Mouse (Mus musculus): ENCODE measurements around the gene Banp. TPM values are rescaled to one million over a fixed set of nuclear protein-coding genes. Genes with fewer than 3 reads are reported as not detected.

The Banp gene
- total and polyA plus RNA-seq, 3 experiments = 13.1 to 26.9 (median 17.9) TPM

DNA sequence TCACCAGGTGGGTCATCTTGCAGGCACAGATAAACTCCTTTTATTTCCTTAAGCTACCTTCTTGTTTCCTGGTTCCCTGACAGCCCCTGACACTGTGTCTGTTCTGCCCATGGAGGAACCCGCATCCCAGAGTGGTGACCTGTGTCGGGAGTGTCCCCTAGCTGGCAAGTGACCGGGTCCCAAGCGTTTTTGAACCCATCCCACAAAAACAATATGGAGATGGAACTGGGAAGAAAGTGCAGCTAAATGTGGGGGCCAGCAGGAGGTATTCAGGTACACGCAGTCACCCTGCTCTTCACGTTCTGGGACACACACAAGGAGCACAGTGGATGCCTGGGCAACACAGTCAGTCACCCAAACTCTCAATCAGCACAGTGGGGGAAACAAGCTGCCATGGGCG lies 3.2 kb upstream of the Banp start:
- Histone ChIP-seq H3K36me3 (ENCODE audit: control insufficient read depth, insufficient read depth, low read length) (no peaks in the 10 kb centered on the region), H3K9ac (ENCODE audit: low read depth, low read length) (no peak overlapping the region), H3K4me3 (no peak overlapping the region), H3K27ac (no peak overlapping the region), H3K27me3 (ENCODE audit: control insufficient read depth, insufficient read depth, low read length) (no peaks in the 10 kb centered on the region), H3K79me2 (replicated peaks; ENCODE audit: control insufficient read depth, insufficient read depth, low read length) (no peaks in the 10 kb centered on the region), H3K4me1 (ENCODE audit: control insufficient read depth, insufficient read depth, low read length) (peaks cover 10% of the 10 kb centered on the region)
- intact Hi-C loops (cut with DNase I) = no loop called here
- WGBS = 91% methylated on average over 7 of the region's 7 CpGs
- DNase-seq = no peak
- TF ChIP-seq POLR2A (IDR thresholded peaks at IDR 0.05; ENCODE audit: insufficient read depth, low read depth, low read length) (no peak), EP300 (IDR thresholded peaks at IDR 0.05; ENCODE audit: insufficient read depth, low read depth, low read length) (no peak), CTCF (IDR thresholded peaks at IDR 0.05) (no peak)

DNA sequence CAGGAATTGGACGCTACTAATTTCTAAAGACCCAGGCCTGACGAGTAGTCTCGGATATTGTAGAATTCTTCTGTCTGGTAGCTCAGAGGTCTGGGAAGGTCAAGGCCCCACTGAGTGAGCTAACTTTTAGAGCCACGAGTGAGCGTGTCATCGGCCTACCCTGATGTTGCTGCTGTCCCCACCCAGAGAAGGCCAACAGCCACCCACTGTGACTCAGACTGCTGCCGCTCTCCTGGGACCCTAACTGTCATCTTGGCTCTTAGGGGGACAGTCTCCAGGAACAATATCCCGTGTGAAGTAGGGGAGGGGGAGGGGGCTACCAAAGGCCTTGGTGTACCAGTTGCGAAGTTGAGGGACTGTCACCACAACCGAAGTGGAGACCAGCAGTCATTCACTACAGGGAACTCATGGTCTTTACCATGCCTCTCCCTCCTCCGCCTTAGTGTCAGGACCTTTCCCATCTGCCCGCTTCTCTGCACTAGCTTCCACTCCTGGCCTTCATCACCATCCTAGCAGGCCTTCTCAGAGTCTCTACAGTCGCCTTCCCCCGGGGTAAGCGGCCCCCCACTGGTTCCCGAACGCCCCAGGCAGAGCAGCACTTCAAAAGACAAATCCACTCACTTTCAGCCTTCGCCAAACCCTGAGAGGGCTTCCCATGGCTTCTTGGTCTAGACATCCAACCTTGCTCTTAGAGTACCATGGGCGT lies 2.4 kb upstream of the Banp start:
- peak overlapping the region; percentile 41 for H3K4me3 ChIP-seq
- DNase-seq = no peak
- no peaks in the 10 kb centered on the region for H3K36me3 ChIP-seq (ENCODE audit: control insufficient read depth, insufficient read depth, low read length)
- WGBS = 42% methylated on average over 19 of the region's 19 CpGs
- peaks cover 10% of the 10 kb centered on the region for H3K4me1 ChIP-seq (ENCODE audit: control insufficient read depth, insufficient read depth, low read length)
- H3K79me2 ChIP-seq (replicated peaks; ENCODE audit: control insufficient read depth, insufficient read depth, low read length) = no peaks in the 10 kb centered on the region
- H3K27me3 ChIP-seq (ENCODE audit: control insufficient read depth, insufficient read depth, low read length) = no peaks in the 10 kb centered on the region
- intact Hi-C loops (cut with DNase I) = no loop called here
- TF ChIP-seq CTCF (IDR thresholded peaks at IDR 0.05) = no peak
- H3K27ac ChIP-seq = peak overlapping the region; percentile 57
- H3K9ac ChIP-seq (ENCODE audit: low read depth, low read length) = peak overlapping the region; percentile 7; the same call in 1 of the 2 replicates

DNA sequence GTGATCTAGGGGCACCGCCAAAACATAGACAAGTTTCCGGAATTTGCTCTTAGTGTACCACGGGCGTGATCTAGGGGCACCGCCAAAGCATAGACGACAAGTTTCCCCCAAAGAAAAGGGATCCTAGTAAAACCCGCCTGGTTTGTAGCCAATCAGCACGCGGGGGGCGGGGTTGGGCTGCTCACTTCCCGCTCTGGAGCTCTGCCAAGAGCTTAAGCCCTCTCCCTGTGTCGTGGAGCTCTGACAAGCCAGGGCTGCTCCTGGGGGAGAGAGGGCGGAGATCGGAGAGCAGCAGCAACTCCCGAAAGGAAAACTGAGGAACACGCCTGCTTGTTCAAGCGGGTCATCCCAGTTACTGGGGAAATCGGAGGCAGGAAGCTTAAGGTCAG lies 1.8 kb upstream of the Banp start:
- intact Hi-C loops (cut with DNase I) = no loop called here
- H3K4me1 ChIP-seq (ENCODE audit: control insufficient read depth, insufficient read depth, low read length) = peaks cover 10% of the 10 kb centered on the region
- peak; percentile 91 to 92 for DNase-seq
- peak overlapping the region; percentile 41 for H3K4me3 ChIP-seq
- H3K9ac ChIP-seq (ENCODE audit: low read depth, low read length) = peak overlapping the region; percentile 39
- no peaks in the 10 kb centered on the region for H3K79me2 ChIP-seq (replicated peaks; ENCODE audit: control insufficient read depth, insufficient read depth, low read length)
- WGBS = under 1% methylated on average over 18 of the region's 18 CpGs
- no peaks in the 10 kb centered on the region for H3K36me3 ChIP-seq (ENCODE audit: control insufficient read depth, insufficient read depth, low read length)
- no peaks in the 10 kb centered on the region for H3K27me3 ChIP-seq (ENCODE audit: control insufficient read depth, insufficient read depth, low read length)
- H3K27ac ChIP-seq = peak overlapping the region; percentile 57
- 0 out of 2 replicates have a peak, but pooled peaks have one; percentile 21 for TF ChIP-seq EP300 (IDR thresholded peaks at IDR 0.05; ENCODE audit: insufficient read depth, low read depth, low read length)
- TF ChIP-seq CTCF (IDR thresholded peaks at IDR 0.05) = no peak
- TF ChIP-seq POLR2A (IDR thresholded peaks at IDR 0.05; ENCODE audit: insufficient read depth, low read depth, low read length) = peak; percentile 77

DNA sequence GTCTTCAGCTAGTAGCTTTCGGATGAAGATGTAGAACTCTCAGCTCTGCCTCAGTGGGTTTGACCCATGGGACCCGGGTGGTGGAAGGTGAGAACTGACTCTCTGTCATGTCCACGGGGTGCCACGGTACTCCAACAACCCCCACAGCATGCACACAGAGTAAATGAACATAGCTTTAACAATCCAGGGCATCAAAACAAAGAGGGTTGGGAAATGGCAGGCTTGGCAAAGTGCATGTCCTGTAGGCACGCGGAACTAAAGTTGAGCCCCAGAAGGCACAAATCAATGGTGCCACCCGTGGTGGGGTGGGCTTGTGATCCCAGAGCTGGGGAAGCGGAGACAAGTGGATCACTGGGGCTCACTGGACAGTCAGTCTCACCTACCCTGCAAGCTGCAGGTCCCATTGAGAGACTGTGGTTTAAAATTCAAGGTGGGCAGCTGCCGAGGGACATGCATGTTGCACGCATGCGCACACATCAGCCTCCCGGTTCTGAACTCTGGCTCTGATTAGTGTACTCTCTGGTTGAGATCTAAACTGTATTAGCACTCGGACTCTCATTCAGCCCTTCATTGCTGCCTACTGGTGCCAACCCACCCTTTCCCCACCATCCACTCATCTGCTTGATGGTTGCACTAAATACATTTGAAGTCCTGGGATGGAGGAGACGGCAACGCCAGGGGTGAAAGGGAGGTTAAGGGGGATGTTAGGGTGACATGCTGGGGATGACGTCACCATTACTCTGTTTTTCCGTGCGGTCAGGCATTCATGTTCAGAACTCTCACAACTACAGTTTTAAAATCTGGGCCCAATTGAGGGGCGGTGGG lies 1.0 kb upstream of the Banp start:
- WGBS = 41% methylated on average over 19 of the region's 19 CpGs
- DNase-seq = no peak
- H3K4me3 ChIP-seq = peak overlapping the region; percentile 41
- H3K79me2 ChIP-seq (replicated peaks; ENCODE audit: control insufficient read depth, insufficient read depth, low read length) = no peaks in the 10 kb centered on the region
- H3K4me1 ChIP-seq (ENCODE audit: control insufficient read depth, insufficient read depth, low read length) = peaks cover 10% of the 10 kb centered on the region
- H3K36me3 ChIP-seq (ENCODE audit: control insufficient read depth, insufficient read depth, low read length) = no peaks in the 10 kb centered on the region
- H3K9ac ChIP-seq (ENCODE audit: low read depth, low read length) = peak overlapping the region; percentile 39
- TF ChIP-seq CTCF (IDR thresholded peaks at IDR 0.05) = no peak
- no peak for TF ChIP-seq POLR2A (IDR thresholded peaks at IDR 0.05; ENCODE audit: insufficient read depth, low read depth, low read length)
- TF ChIP-seq EP300 (IDR thresholded peaks at IDR 0.05; ENCODE audit: insufficient read depth, low read depth, low read length) = no peak
- intact Hi-C loops (cut with DNase I) = no loop called here
- peak overlapping the region; percentile 57 for H3K27ac ChIP-seq
- no peaks in the 10 kb centered on the region for H3K27me3 ChIP-seq (ENCODE audit: control insufficient read depth, insufficient read depth, low read length)

DNA sequence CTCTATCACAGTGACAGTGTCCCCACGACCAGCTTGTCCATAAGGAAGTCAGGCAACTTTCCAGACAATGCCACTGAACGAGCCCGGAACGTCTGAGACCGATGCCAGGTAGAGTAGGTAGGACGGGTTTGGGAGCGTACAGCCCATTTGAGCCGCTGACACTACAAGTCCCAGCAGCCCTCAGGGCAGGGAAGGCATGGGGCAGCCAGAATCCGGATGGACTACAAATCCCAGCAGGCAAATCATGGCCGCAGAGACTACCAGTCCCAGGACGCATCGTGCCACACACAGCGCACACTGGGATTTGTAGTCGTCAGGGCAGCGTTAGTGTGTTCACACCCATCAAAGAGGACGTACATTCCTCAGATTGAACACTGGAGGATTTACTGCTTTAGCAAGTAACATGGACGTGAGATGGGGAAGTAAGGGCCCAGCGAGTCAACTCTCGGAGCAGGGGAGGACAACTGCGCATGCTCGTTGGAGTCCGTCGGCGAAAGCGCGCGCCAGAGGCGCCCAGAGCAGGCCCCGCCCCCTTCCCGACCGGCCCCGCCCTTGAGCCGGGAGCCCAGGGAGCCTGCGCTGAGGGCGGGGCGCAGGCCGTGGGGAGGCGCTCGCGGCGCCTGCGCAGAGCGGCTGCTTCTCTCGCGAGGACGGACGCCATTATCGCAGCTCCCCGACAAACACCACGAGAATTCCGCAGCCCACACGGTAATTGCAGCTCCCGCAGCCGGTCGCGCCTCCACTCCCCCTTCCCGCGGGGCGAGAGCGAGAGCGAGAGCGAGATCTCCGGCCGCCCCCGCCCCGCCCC lies 595 bp downstream of the Banp start:
- H3K79me2 ChIP-seq (replicated peaks; ENCODE audit: control insufficient read depth, insufficient read depth, low read length) = no peaks in the 10 kb centered on the region
- no peaks in the 10 kb centered on the region for H3K27me3 ChIP-seq (ENCODE audit: control insufficient read depth, insufficient read depth, low read length)
- H3K36me3 ChIP-seq (ENCODE audit: control insufficient read depth, insufficient read depth, low read length) = no peaks in the 10 kb centered on the region
- H3K27ac ChIP-seq = peak overlapping the region; percentile 99
- H3K4me1 ChIP-seq (ENCODE audit: control insufficient read depth, insufficient read depth, low read length) = peaks cover 10% of the 10 kb centered on the region
- H3K9ac ChIP-seq (ENCODE audit: low read depth, low read length) = peak overlapping the region; percentile 95
- under 1% methylated on average over 64 of the region's 66 CpGs for WGBS
- H3K4me3 ChIP-seq = peak overlapping the region; percentile 81
- TF ChIP-seq POLR2A (IDR thresholded peaks at IDR 0.05; ENCODE audit: insufficient read depth, low read depth, low read length) (peak; percentile 74; the same call in 1 of the 2 replicates), CTCF (IDR thresholded peaks at IDR 0.05) (0 out of 2 replicates have a peak, but pooled peaks have one; percentile 4), EP300 (IDR thresholded peaks at IDR 0.05; ENCODE audit: insufficient read depth, low read depth, low read length) (peak; percentile 95)
- intact Hi-C loops (cut with DNase I) = no loop called here
- peak; percentile 99 for DNase-seq
